Mouse (Mus musculus) cerebellum, adult 2 months (tissue): Measurements from ENCODE around the gene Gga2.

Experiments
- CTCF ChIP-seq: fragments of 200-500 bp; IDR thresholded peaks from 2 replicates; pipeline ENCODE4 v1.5.1; 2011; ENCODE audit warnings: low read depth, mild to moderate bottlenecking, control low read depth, low read length, moderate library complexity, borderline replicate concordance; ENCODE audit not compliant: insufficient read depth
- POLR2A ChIP-seq: fragments of 200-500 bp; IDR thresholded peaks from 2 replicates; pipeline ENCODE4 v1.6.1; 2011; ENCODE audit warnings: low read length, control low read depth, borderline replicate concordance; ENCODE audit not compliant: insufficient read depth

DNA sequence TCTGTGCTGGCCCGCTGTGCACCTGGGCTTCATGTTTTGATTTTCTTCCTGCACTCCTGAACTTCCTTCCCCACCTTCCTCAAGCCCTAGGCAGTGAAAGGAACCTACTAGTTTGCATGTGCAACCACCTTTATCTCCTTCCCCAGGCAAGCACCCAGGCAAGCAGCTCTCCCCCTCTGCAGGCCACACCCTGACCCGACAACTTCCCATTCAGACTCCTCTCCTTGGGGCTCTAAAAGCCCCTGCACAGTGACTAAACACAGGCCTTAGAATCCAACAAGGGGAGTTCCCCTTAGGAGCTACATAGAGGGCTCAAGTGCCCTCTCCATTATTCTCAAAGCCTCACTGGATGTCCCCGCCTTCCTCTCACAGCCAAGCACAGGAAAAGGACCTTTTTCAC lies 2.8 kb downstream of the Gga2 start:
- TF ChIP-seq CTCF (no peak), POLR2A (no peak)
